Mouse (Mus musculus) kidney, embryonic 16.5 days (tissue): Measurements from ENCODE around the gene Kirrel3. TPM values are rescaled to one million over a fixed set of nuclear protein-coding genes. Genes with fewer than 3 reads are reported as not detected.
A peak's percentile ranks its signal among the peaks of the same experiment; 100 is the strongest.

ENCODE experiments used
- ATAC-seq: fragments of 200-750 bp; cut with Nextera tagmentation; 2 replicates; pipeline ENCODE4 v1.8.0; 2017; ENCODE audit warnings: moderate TSS enrichment; ENCODE audit not compliant: low FRiP score, low TSS enrichment
- H3K27ac ChIP-seq: fragments of 300-500 bp; sonication (generic); 2 replicates; pipeline ENCODE4 v1.5.1; 2014; ENCODE audit warnings: low read length
- H3K27me3 ChIP-seq: fragments of 300-500 bp; sonication (generic); 2 replicates; pipeline ENCODE4 v1.6.1; 2014; ENCODE audit warnings: low read length, control low read depth, mixed read lengths; ENCODE audit not compliant: insufficient read depth
- H3K36me3 ChIP-seq: fragments of 300-500 bp; sonication (generic); 2 replicates; pipeline ENCODE4 v1.6.1; 2014; ENCODE audit warnings: low read length, control low read depth, mixed read lengths; ENCODE audit not compliant: insufficient read depth
- H3K4me1 ChIP-seq: fragments of 300-500 bp; sonication (generic); 2 replicates; pipeline ENCODE4 v1.6.1; 2014; ENCODE audit warnings: low read length, control low read depth, mixed read lengths; ENCODE audit not compliant: insufficient read depth
- H3K4me2 ChIP-seq: fragments of 300-500 bp; sonication (generic); replicated peaks from 2 replicates; pipeline ENCODE4 v1.6.1; 2014; ENCODE audit warnings: low read depth, low read length
- H3K4me3 ChIP-seq: fragments of 300-500 bp; sonication (generic); 2 replicates; pipeline ENCODE4 v1.5.1; 2014; ENCODE audit warnings: mild to moderate bottlenecking, low read length
- H3K9ac ChIP-seq: fragments of 300-500 bp; sonication (generic); replicated peaks from 2 replicates; pipeline ENCODE4 v1.6.1; 2014; ENCODE audit warnings: low read length
- H3K9me3 ChIP-seq: fragments of 300-500 bp; sonication (generic); 2 replicates; pipeline ENCODE4 v1.6.1; 2016; ENCODE audit warnings: low read length, control low read depth
- WGBS: fragments of 180-500 bp; shearing (Covaris S2); extraction: QIAGEN DNeasy Blood & Tissue Kit; methylation state at CpG from one replicate; pipeline ENCODE4 v1.1.7; 2014; 5-methylcytosine and 5-hydroxymethylcytosine counted together
- polyA plus RNA-seq: library from polyadenylated mRNA; unstranded; fragments of >200 nt; fragmentation: Nextera tagmentation; extraction: Ambion mirVana; gene quantifications from 2 replicates; pipeline ENCODE4 v1.2.1, GENCODE M21; 2015

Gene Kirrel3
- 2.6 and 3.6 TPM in 2 replicates for polyA plus RNA-seq

DNA sequence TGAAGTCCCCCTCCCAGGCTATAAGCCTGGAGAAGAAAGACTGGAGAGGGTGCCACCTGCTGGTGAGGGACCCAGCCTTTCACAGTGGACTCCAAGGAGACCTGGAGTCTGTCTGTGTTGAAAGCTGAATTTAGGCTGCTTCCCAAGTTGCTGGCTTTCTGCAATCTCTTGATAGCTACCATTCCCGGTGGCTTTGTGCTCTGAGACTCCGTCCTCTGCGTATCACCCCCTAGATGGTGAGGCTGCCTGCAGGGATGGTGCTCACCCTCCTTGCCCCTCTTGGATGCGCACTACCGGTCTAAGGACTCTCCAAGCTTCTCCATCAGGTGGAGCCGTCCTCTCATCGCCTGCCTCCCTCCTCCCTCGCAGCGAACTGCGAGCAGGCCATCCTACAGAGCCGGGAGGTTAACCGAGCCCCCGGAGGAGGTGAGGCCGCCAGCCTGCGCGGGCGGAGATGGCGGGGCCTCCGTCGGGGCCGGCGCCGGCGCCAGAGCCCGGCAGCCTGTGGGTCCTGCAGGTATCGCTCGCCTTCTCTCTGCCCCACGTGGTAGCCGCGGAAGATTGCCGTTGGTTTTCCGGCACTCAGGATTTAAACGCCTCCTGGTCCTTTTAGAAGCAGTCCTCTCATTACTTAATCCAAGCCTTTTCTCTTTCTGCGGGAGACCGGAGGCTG, at the start of gene Kirrel3:
TSS of gene Kirrel3 (plus strand) at position 136 of the 673 bp plus-strand sequence.
- H3K27me3 ChIP-seq: peaks cover 56% of the 10 kb centered on the region
- H3K9ac ChIP-seq: peak within 1 kb of the TSS; percentile 62

DNA sequence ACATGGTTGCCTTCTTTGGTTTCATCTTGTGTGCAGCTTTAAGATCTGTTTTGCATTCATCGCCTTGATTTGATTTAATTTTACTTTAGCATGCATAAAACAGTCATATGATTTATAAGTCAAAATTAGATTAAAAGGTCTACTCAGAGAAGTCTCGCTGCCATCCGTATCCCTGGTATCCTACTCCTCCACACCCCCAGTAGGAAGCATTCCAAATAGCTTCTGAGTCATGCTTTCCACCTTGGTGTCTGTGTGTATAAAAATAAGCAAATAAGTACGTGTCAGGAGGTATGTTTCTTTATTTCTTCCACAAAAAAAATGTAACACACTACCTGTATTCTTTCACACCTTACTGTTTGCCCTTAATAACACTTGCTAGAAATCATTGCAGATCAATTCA, 45.0 kb upstream of the Kirrel3 start:
- Histone ChIP-seq H3K27ac (no peak overlapping the region), H3K36me3 (no peaks in the 10 kb centered on the region), H3K4me2 (no peak overlapping the region), H3K27me3 (no peaks in the 10 kb centered on the region), H3K4me3 (no peak overlapping the region), H3K9me3 (no peaks in the 10 kb centered on the region), H3K9ac (no peak overlapping the region), H3K4me1 (no peaks in the 10 kb centered on the region)
- WGBS: 73% methylated on average over 4 of the region's 4 CpGs
- ATAC-seq: no peak

More for the DNA sequence above, at the start of gene Kirrel3:
- Histone ChIP-seq H3K4me1 (peaks cover 9% of the 10 kb centered on the region), H3K4me2 (peak within 1 kb of the TSS; percentile 94), H3K4me3 (peak within 1 kb of the TSS; percentile 54), H3K36me3 (no peaks in the 10 kb centered on the region), H3K9me3 (no peaks in the 10 kb centered on the region), H3K27ac (no peak within 1 kb of the TSS)
- peak; percentile 78 for ATAC-seq
- WGBS: under 1% methylated on average over 35 of the region's 35 CpGs

DNA sequence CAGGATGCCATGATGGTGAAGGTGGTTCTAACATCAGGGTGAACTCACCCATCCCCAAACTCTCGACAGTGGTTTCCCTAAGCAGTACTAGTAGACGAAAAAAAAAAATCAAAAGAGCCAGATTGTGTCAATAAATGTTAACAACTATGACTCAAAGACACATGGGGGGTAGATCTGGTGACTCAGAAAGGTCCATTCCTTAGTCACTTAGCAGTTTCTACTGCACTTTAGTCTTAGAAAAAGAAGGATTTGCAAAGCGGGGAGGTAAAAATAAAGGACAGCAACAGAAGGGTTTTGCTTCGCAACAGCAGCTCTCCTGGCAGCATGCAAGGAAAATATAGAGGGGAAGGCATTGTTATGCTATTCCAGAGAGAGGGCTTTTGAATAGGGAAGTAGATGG, 41.7 kb upstream of the Kirrel3 start:
- no peak overlapping the region for H3K4me2 ChIP-seq
- no peaks in the 10 kb centered on the region for H3K36me3 ChIP-seq
- no peak overlapping the region for H3K4me3 ChIP-seq
- H3K27ac ChIP-seq: no peak overlapping the region
- H3K4me1 ChIP-seq: no peaks in the 10 kb centered on the region
- ATAC-seq: no peak
- H3K27me3 ChIP-seq: no peaks in the 10 kb centered on the region
- no peaks in the 10 kb centered on the region for H3K9me3 ChIP-seq
- WGBS: 74% methylated on average over 4 of the region's 4 CpGs
- no peak overlapping the region for H3K9ac ChIP-seq

DNA sequence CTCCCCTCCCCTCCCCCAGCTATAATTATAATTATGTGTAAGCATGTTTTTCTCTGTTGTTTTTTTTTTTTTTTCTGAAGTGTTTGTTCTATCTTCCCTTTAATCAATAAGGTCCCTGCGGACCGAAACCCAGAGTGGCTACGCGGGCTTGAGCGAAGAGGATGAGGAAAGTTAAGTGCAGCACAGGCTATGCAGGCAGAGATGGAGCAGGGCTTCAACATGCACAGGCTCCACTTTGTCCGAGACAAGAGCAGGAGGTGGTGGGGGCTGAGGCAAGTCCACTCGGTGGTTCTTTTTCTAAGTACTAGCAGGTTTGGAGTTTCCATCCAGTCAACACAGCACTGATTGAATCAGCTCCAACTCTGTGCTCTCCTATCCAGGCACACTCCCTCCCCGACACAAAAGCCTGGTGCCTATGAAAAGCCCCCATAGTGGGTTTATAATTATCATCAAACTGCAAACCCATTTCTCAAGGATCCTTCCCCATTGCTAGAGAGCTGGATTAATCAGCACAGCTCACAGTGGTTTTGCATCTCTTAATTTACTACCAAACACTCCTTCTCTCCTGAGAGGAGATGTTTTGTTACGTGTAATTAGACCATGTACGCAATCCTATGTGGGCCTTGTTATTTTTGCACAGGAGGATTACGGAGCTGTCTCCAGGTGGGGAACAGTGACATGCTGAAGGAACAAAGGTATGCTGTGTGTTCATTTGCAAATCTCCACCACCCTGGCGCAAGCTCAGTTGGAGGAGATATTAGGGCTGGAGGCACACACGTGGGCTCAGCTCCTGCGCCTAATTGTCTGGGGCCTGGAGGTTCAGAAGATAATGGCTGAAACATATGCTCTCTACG, 39.0 kb upstream of the Kirrel3 start:
- 77% methylated on average over 15 of the region's 15 CpGs for WGBS
- ATAC-seq: no peak
- no peaks in the 10 kb centered on the region for H3K27me3 ChIP-seq

DNA sequence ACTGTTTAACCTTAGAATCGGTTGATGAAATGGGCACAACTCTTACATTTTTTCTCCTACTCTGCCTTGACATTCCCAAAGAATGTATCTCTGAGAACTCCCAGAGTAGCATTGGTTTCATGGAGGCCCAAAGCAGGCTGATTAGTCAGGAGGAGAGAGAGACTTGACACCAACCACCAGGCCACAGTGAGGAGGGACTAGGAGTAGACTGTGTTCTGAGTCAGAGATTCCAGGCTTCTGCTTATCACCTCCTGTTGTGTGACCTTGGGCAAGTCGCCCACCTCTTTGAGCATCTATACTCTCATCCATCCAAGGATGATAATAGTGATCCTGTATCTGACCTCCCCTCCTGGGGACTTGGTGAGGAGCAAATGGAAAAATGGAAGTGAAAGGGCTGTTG, 38.0 kb upstream of the Kirrel3 start:
- no peak overlapping the region for H3K4me2 ChIP-seq
- no peaks in the 10 kb centered on the region for H3K9me3 ChIP-seq
- no peaks in the 10 kb centered on the region for H3K27me3 ChIP-seq
- no peak overlapping the region for H3K4me3 ChIP-seq
- no peaks in the 10 kb centered on the region for H3K4me1 ChIP-seq
- no peak overlapping the region for H3K9ac ChIP-seq
- H3K27ac ChIP-seq: no peak overlapping the region
- ATAC-seq: no peak
- no peaks in the 10 kb centered on the region for H3K36me3 ChIP-seq
- 92% methylated on average over 2 of the region's 2 CpGs for WGBS

More for the DNA sequence above, 39.0 kb upstream of the Kirrel3 start:
- Histone ChIP-seq H3K4me3 (no peak overlapping the region), H3K36me3 (no peaks in the 10 kb centered on the region), H3K9me3 (no peaks in the 10 kb centered on the region), H3K4me1 (no peaks in the 10 kb centered on the region), H3K27ac (no peak overlapping the region), H3K4me2 (no peak overlapping the region), H3K9ac (no peak overlapping the region)

DNA sequence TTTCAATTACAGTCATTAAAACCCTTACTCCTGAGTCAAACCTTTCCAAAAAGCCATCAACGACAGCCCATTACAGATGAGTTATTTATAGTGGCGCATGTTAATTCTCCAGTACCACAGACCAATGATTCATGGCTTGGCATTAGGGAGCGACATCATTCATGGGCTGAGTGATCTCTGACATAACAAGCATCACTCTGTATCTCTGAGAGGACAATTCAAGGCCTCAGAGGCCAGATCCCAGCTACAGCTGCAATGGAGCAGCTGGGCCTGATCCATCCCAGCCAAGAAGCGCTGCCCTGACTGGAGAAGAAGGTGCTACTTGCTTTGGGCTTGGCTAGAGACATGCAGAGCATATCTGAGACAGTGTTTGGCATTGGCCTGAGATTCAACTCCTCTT, 37.2 kb upstream of the Kirrel3 start:
- H3K9ac ChIP-seq: no peak overlapping the region
- H3K4me2 ChIP-seq: no peak overlapping the region
- no peak overlapping the region for H3K4me3 ChIP-seq
- no peaks in the 10 kb centered on the region for H3K9me3 ChIP-seq
- no peaks in the 10 kb centered on the region for H3K4me1 ChIP-seq
- WGBS: 86% methylated on average over 4 of the region's 4 CpGs
- no peaks in the 10 kb centered on the region for H3K27me3 ChIP-seq
- no peak for ATAC-seq
- H3K36me3 ChIP-seq: no peaks in the 10 kb centered on the region
- H3K27ac ChIP-seq: no peak overlapping the region

DNA sequence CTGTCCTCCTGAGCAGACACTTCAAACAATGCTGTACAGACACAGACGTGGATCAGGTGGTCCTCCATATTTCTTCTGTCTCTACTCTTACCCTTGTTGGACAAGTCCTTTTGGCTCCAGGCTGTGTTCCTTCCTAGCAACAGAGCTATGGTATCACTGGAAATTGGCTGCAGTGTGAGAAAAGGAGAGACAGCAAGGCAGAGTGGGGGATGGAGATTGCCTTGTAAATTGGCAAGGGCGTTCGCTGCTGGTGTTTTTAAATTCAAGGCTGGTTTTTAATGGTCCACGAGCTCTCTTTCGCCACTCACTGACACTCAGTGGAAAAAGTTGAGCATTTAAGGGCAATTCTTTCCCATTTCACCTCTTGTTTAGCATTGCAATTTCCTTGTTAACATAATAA, 27.5 kb upstream of the Kirrel3 start:
- no peak overlapping the region for H3K4me2 ChIP-seq
- H3K36me3 ChIP-seq: no peaks in the 10 kb centered on the region
- no peak overlapping the region for H3K9ac ChIP-seq
- no peak for ATAC-seq
- H3K4me1 ChIP-seq: no peaks in the 10 kb centered on the region
- H3K9me3 ChIP-seq: no peaks in the 10 kb centered on the region
- no peak overlapping the region for H3K4me3 ChIP-seq
- 60% methylated on average over 5 of the region's 5 CpGs for WGBS
- H3K27me3 ChIP-seq: no peaks in the 10 kb centered on the region
- no peak overlapping the region for H3K27ac ChIP-seq

DNA sequence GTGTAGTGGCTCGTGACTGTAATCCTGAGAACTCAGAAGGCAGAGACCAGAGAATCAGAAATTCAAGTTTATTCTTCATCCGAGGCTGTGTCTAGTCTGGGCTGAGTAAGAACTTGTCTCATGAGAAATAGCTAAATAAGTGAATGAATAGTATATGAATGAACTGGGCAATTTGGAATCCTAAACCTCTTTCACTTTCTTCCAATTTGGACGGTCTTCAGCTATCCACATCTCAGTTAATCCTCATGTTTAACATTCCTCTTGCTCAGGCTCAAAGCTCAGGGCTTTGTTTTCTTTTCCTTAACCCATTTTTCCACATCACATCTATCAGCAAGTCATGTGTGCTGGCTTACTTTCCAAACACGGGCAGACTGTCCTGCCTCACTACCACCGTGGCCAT, 25.7 kb upstream of the Kirrel3 start:
- H3K4me2 ChIP-seq: no peak overlapping the region
- no peaks in the 10 kb centered on the region for H3K36me3 ChIP-seq
- H3K9ac ChIP-seq: no peak overlapping the region
- 67% methylated on average over 5 of the region's 5 CpGs for WGBS
- no peaks in the 10 kb centered on the region for H3K9me3 ChIP-seq
- no peak overlapping the region for H3K27ac ChIP-seq
- H3K4me3 ChIP-seq: no peak overlapping the region
- ATAC-seq: no peak
- no peaks in the 10 kb centered on the region for H3K4me1 ChIP-seq
- no peaks in the 10 kb centered on the region for H3K27me3 ChIP-seq

GRCm38 (mm10) chr9:34463666-34464065, 22.0 kb upstream of the Kirrel3 start:
- Histone ChIP-seq H3K27me3 (no peaks in the 10 kb centered on the region), H3K4me2 (no peak overlapping the region), H3K9ac (no peak overlapping the region), H3K4me1 (no peaks in the 10 kb centered on the region), H3K27ac (no peak overlapping the region), H3K36me3 (no peaks in the 10 kb centered on the region), H3K9me3 (no peaks in the 10 kb centered on the region), H3K4me3 (no peak overlapping the region)
- WGBS: 39% methylated on average over 2 of the region's 2 CpGs
- no peak for ATAC-seq

- H3K27ac ChIP-seq: no peak overlapping the region
- 63% methylated on average over 3 of the region's 3 CpGs for WGBS
- H3K36me3 ChIP-seq: no peaks in the 10 kb centered on the region
- H3K27me3 ChIP-seq: no peaks in the 10 kb centered on the region
- H3K4me1 ChIP-seq: no peaks in the 10 kb centered on the region
- H3K4me3 ChIP-seq: no peak overlapping the region
- no peaks in the 10 kb centered on the region for H3K9me3 ChIP-seq
- no peak overlapping the region for H3K4me2 ChIP-seq
- no peak for ATAC-seq
- no peak overlapping the region for H3K9ac ChIP-seq
These were observed 19.6 kb upstream of the Kirrel3 start for GRCm38 (mm10) chr9:34466058-34466457.
